Comparison of ENCODE assay signal across 8 mouse cellular contexts in genomic region chr17:87530162-87530817, GRCm38 (mm10).
DNase-seq lines count a peak whose midpoint lies in the region; ATAC-seq and TF ChIP-seq lines count a peak whose summit lies in the region.

No protein-coding gene starts in this region.

- no peak overlapping the region for H3K27ac ChIP-seq in hindbrain, embryonic 14.5 days

- peak overlapping the region; percentile 54 for H3K9ac ChIP-seq in hindbrain, embryonic 14.5 days

- DNase-seq in Patski (ENCODE audit: low read depth, low spot score), result no peak
- DNase-seq in cerebellum, postnatal 25 days, result peak; percentile 94 to 96
- DNase-seq in gastrocnemius, adult 18-20 months (ENCODE audit: low spot score), result peak; percentile 91
- DNase-seq in hindbrain, embryonic 14.5 days (ENCODE audit: low spot score), result peak; percentile 82
- peak; percentile 94 to 97 for DNase-seq in layer of hippocampus, postnatal 25 days (ENCODE audit: extremely low spot score in 1 of 2, low spot score in 1 of 2)
- DNase-seq in lung, postnatal 14 days, result peak; percentile 93
- peak; percentile 86 for DNase-seq in ovary, postnatal 14 days (ENCODE audit: low spot score)
- DNase-seq in thymus, postnatal 0 days (ENCODE audit: low spot score), result peak; percentile 65

- peak; percentile 92 for TF ChIP-seq CTCF in Patski (IDR thresholded peaks at IDR 0.05)

- no peaks in the 10 kb centered on the region for H3K9me3 ChIP-seq in hindbrain, embryonic 14.5 days (ENCODE audit: control insufficient read depth, low read length)

- no peaks in the 10 kb centered on the region for H3K27me3 ChIP-seq in Patski
- H3K27me3 ChIP-seq in hindbrain, embryonic 14.5 days (ENCODE audit: control insufficient read depth, insufficient read depth, low read length), result no peaks in the 10 kb centered on the region

- peak overlapping the region; percentile 65 for H3K4me2 ChIP-seq in hindbrain, embryonic 14.5 days (replicated peaks)

- no peaks in the 10 kb centered on the region for H3K36me3 ChIP-seq in hindbrain, embryonic 14.5 days (replicated peaks; ENCODE audit: control insufficient read depth, insufficient read depth)

- in situ Hi-C loops in Patski (cut with MboI; ENCODE audit: low pct_unique_long_range_greater_than_20kb), result loop anchor here (5.0 kb wide), 1 partner anchor 83 kb away; the partner anchor contains the start of gene Calm2

- CTCF ChIA-PET in Patski (lab: Charles Lee), result interaction anchor here (1.0 kb wide), 1 partner anchor 215 kb away, joined by 3 read pairs; no protein-coding TSS in a partner anchor

- peak overlapping the region; percentile 33 for H3K4me3 ChIP-seq in hindbrain, embryonic 14.5 days (replicated peaks; ENCODE audit: low read length)

- peak; percentile 35 for ATAC-seq in Patski
- ATAC-seq in hindbrain, embryonic 14.5 days (ENCODE audit: low FRiP score), result peak; percentile 88

- WGBS in hindbrain, embryonic 14.5 days, result 11% methylated on average over 29 of the region's 29 CpGs

- H3K4me1 ChIP-seq in hindbrain, embryonic 14.5 days (replicated peaks; ENCODE audit: control insufficient read depth, insufficient read depth, low read length), result peaks cover 18% of the 10 kb centered on the region; the same call in 1 of the 2 replicates

- POLR2A ChIA-PET in Patski (lab: Charles Lee), result interaction anchor here (1.1 kb wide), 1 partner anchor 21 kb away, joined by 4 read pairs; no protein-coding TSS in a partner anchor
